Mouse (Mus musculus) left cerebral cortex, postnatal 10 days (tissue): ENCODE measurements at regions not wholly inside any gene's neighbourhood (a gene's known extent, or its start where the extent isn't known, plus 50 kb on each side); places are given as distances from the start of the nearest gene placed in this dataset.

Experiments used
- DNase-seq, 2 experiments: peaks; one replicate each; pipeline ENCODE4 v3.0.0; 2021 to 2022; ENCODE audit warnings: low spot score in 2 of 2, mixed read lengths in 1 of 2; ENCODE audit errors: extremely low spot score in 1 of 2
- intact Hi-C: fragments of 180-260 bp; cut with DNase I; formaldehyde crosslinking; loops from one replicate; pipeline ENCODE4 v1.15.1; 2025

GRCm38 (mm10) chr1:80033522-80033921, 172.5 kb upstream of the Serpine2 start:
- intact Hi-C loops: no loop called here
- no peak for DNase-seq

- no peak for DNase-seq
- intact Hi-C loops: no loop called here
These were observed 172.1 kb upstream of the Serpine2 start for GRCm38 (mm10) chr1:80033121-80033520.

GRCm38 (mm10) chr1:80032464-80032863, 171.5 kb upstream of the Serpine2 start:
- intact Hi-C loops: no loop called here
- no peak for DNase-seq

- intact Hi-C loops: no loop called here
- DNase-seq: no peak
These were observed 169.7 kb upstream of the Serpine2 start for GRCm38 (mm10) chr1:80030635-80031034.

GRCm38 (mm10) chr1:80030224-80030623, 169.2 kb upstream of the Serpine2 start:
- no peak for DNase-seq
- intact Hi-C loops: no loop called here

GRCm38 (mm10) chr1:80025863-80026616, 165.1 kb upstream of the Serpine2 start:
- DNase-seq: no peak
- intact Hi-C loops: no loop called here

- intact Hi-C loops: no loop called here
- no peak for DNase-seq
These were observed 162.6 kb upstream of the Serpine2 start for GRCm38 (mm10) chr1:80023518-80024095.

GRCm38 (mm10) chr1:80021866-80022265, 160.9 kb upstream of the Serpine2 start:
- intact Hi-C loops: no loop called here
- DNase-seq: no peak

- intact Hi-C loops: no loop called here
These were observed 157.5 kb upstream of the Serpine2 start for GRCm38 (mm10) chr1:80018391-80019065.

GRCm38 (mm10) chr1:80015474-80015873, 154.5 kb upstream of the Serpine2 start:
- DNase-seq: no peak
- intact Hi-C loops: no loop called here

More at GRCm38 (mm10) chr1:80018391-80019065, 157.5 kb upstream of the Serpine2 start:
- peak in 1 of 2 experiments; percentile 71 for DNase-seq

GRCm38 (mm10) chr1:80014586-80014985, 153.6 kb upstream of the Serpine2 start:
- intact Hi-C loops: no loop called here
- no peak for DNase-seq

- intact Hi-C loops: no loop called here
- no peak for DNase-seq
These were observed 149.7 kb upstream of the Serpine2 start for GRCm38 (mm10) chr1:80010724-80011123.

- DNase-seq: peak in 1 of 2 experiments; percentile 45
- intact Hi-C loops: no loop called here
These were observed 138.1 kb upstream of the Serpine2 start for GRCm38 (mm10) chr1:79999081-79999480.

GRCm38 (mm10) chr1:79997911-79998310, 136.9 kb upstream of the Serpine2 start:
- no peak for DNase-seq
- intact Hi-C loops: no loop called here

GRCm38 (mm10) chr1:79997456-79997855, 136.5 kb upstream of the Serpine2 start:
- DNase-seq: no peak
- intact Hi-C loops: no loop called here

GRCm38 (mm10) chr1:79984721-79985120, 123.7 kb upstream of the Serpine2 start:
- no peak for DNase-seq
- intact Hi-C loops: no loop called here

- intact Hi-C loops: no loop called here
- DNase-seq: no peak
These were observed 121.8 kb upstream of the Serpine2 start for GRCm38 (mm10) chr1:79982678-79983280.

GRCm38 (mm10) chr1:79979863-79980262, 118.9 kb upstream of the Serpine2 start:
- intact Hi-C loops: no loop called here

GRCm38 (mm10) chr1:79978156-79978555, 117.2 kb upstream of the Serpine2 start:
- intact Hi-C loops: no loop called here
- no peak for DNase-seq

More at GRCm38 (mm10) chr1:79979863-79980262, 118.9 kb upstream of the Serpine2 start:
- no peak for DNase-seq

GRCm38 (mm10) chr1:79956121-79956520, 95.1 kb upstream of the Serpine2 start:
- intact Hi-C loops: no loop called here
- DNase-seq: peak; percentile 51 to 67
